Mouse (Mus musculus) megakaryocyte, embryonic 14.5 days (primary cell): ENCODE results near the gene Rac2. TPM values are rescaled to one million over a fixed set of nuclear protein-coding genes. Genes with fewer than 3 reads are reported as not detected.

Experiments
- H3K27me3 ChIP-seq: replicated peaks from 2 replicates; pipeline ENCODE3; 2012; ENCODE audit warnings: inconsistent platforms
- H3K36me3 ChIP-seq: replicated peaks from 2 replicates; pipeline ENCODE3; 2012; ENCODE audit warnings: low read length, inconsistent platforms, mixed read lengths
- H3K4me1 ChIP-seq: 2 replicates; pipeline ENCODE4 v1.6.1; 2012; ENCODE audit warnings: inconsistent platforms
- H3K4me3 ChIP-seq: replicated peaks from 2 replicates; pipeline ENCODE3; 2012; ENCODE audit warnings: moderate library complexity, mild to moderate bottlenecking, inconsistent platforms
- H3K9me3 ChIP-seq: 2 replicates; pipeline ENCODE4 v1.6.1; 2012; ENCODE audit warnings: inconsistent platforms
- FLI1 ChIP-seq: IDR thresholded peaks from 2 replicates; pipeline ENCODE4 v1.6.1; 2012; ENCODE audit warnings: low read length, inconsistent platforms, mixed read lengths
- GATA1 ChIP-seq: IDR thresholded peaks from 3 replicates; pipeline ENCODE4 v1.6.1; 2012; ENCODE audit warnings: mixed read lengths, low read length, inconsistent platforms, borderline replicate concordance
- polyA plus RNA-seq: library from polyadenylated mRNA; stranded (reverse); fragments of >175 nt; gene quantifications from 2 replicates; pipeline ENCODE4 v1.2.3, GENCODE M21; 2012; ENCODE audit warnings: low replicate concordance; ENCODE audit not compliant: insufficient read depth

Gene Rac2
- polyA plus RNA-seq, 1 experiment = 860 TPM

- peaks cover 79% of the 10 kb centered on the region for H3K4me1 ChIP-seq
- H3K36me3 ChIP-seq = no peaks in the 10 kb centered on the region
- TF ChIP-seq GATA1 (no peak), FLI1 (no peak)
- H3K9me3 ChIP-seq = no peaks in the 10 kb centered on the region
- H3K4me3 ChIP-seq = peak overlapping the region; percentile 64
- H3K27me3 ChIP-seq = peaks cover 4% of the 10 kb centered on the region
Measured at GRCm38 (mm10) chr15:78514393-78515146, 58.0 kb downstream of the Rac2 start.

- H3K4me1 ChIP-seq = peaks cover 68% of the 10 kb centered on the region
- no peaks in the 10 kb centered on the region for H3K9me3 ChIP-seq
- TF ChIP-seq GATA1 (no peak), FLI1 (no peak)
- H3K4me3 ChIP-seq = no peak overlapping the region
- peaks cover 9% of the 10 kb centered on the region for H3K27me3 ChIP-seq
- H3K36me3 ChIP-seq = no peaks in the 10 kb centered on the region
Measured at GRCm38 (mm10) chr15:78513019-78513418, 59.6 kb downstream of the Rac2 start.

- no peaks in the 10 kb centered on the region for H3K36me3 ChIP-seq
- TF ChIP-seq FLI1 (no peak), GATA1 (no peak)
- H3K9me3 ChIP-seq = no peaks in the 10 kb centered on the region
- H3K4me1 ChIP-seq = peaks cover 58% of the 10 kb centered on the region
- no peak overlapping the region for H3K4me3 ChIP-seq
- H3K27me3 ChIP-seq = peaks cover 15% of the 10 kb centered on the region
Measured at GRCm38 (mm10) chr15:78511951-78512350, 60.6 kb downstream of the Rac2 start.

- Histone ChIP-seq H3K4me3 (no peak overlapping the region), H3K36me3 (no peaks in the 10 kb centered on the region), H3K27me3 (peaks cover 27% of the 10 kb centered on the region), H3K9me3 (peaks cover 5% of the 10 kb centered on the region), H3K4me1 (peaks cover 45% of the 10 kb centered on the region)
- TF ChIP-seq GATA1 (no peak), FLI1 (no peak)
Measured at GRCm38 (mm10) chr15:78510736-78511135, 61.8 kb downstream of the Rac2 start.

- Histone ChIP-seq H3K4me1 (peaks cover 40% of the 10 kb centered on the region), H3K27me3 (peaks cover 33% of the 10 kb centered on the region), H3K4me3 (peak overlapping the region; percentile 60), H3K36me3 (no peaks in the 10 kb centered on the region), H3K9me3 (peaks cover 11% of the 10 kb centered on the region)
- no peak for TF ChIP-seq FLI1
- TF ChIP-seq GATA1 = no peak
Measured at GRCm38 (mm10) chr15:78510121-78510576, 62.4 kb downstream of the Rac2 start.

GRCm38 (mm10) chr15:78509297-78509899 is 63.2 kb downstream of the Rac2 start:
- Histone ChIP-seq H3K27me3 (peaks cover 38% of the 10 kb centered on the region), H3K36me3 (no peaks in the 10 kb centered on the region), H3K4me3 (no peak overlapping the region), H3K9me3 (peaks cover 19% of the 10 kb centered on the region), H3K4me1 (peaks cover 32% of the 10 kb centered on the region)
- TF ChIP-seq GATA1 (no peak), FLI1 (no peak)

Other genes starting within 250 kb of the Rac2 start
- gene Csf2rb, start 247.0 kb downstream of the Rac2 start, polyA plus RNA-seq = 80.6 and 123 TPM in 2 replicates
- gene Tex33, start 176.9 kb downstream of the Rac2 start, polyA plus RNA-seq = not detected in 2 replicates
- 1.6 and 6.3 TPM in 2 replicates for gene Tst, start 166.9 kb downstream of the Rac2 start, polyA plus RNA-seq
- gene Mpst, start 166.4 kb downstream of the Rac2 start, polyA plus RNA-seq = 68.5 and 128 TPM in 2 replicates
- gene Kctd17, start 144.2 kb downstream of the Rac2 start, polyA plus RNA-seq = 9.6 TPM in 1 of 2 replicates, not detected in the other
- gene Tmprss6, start 104.1 kb downstream of the Rac2 start, polyA plus RNA-seq = not detected in 2 replicates
- not detected in 2 replicates for gene Il2rb, start 77.5 kb downstream of the Rac2 start, polyA plus RNA-seq
- 22.8 and 31.2 TPM in 2 replicates for gene C1qtnf6, start 41.4 kb downstream of the Rac2 start, polyA plus RNA-seq
- gene Sstr3, start 28.1 kb downstream of the Rac2 start, polyA plus RNA-seq = not detected in 2 replicates
- gene Cyth4, start 24.3 kb upstream of the Rac2 start, polyA plus RNA-seq = 27.7 and 31.6 TPM in 2 replicates
- gene Elfn2, start 146.0 kb upstream of the Rac2 start, polyA plus RNA-seq = 0.26 and 0.28 TPM in 2 replicates
- gene Mfng, start 200.7 kb upstream of the Rac2 start, polyA plus RNA-seq = 36.6 and 48.4 TPM in 2 replicates
- gene Card10, start 230.3 kb upstream of the Rac2 start, polyA plus RNA-seq = 1.5 and 2.1 TPM in 2 replicates